Mouse (Mus musculus) heart, adult 11 months (tissue): Measurements from ENCODE around the gene Trp53i13.

ENCODE experiments used
- DNase-seq: peaks from one replicate; pipeline ENCODE4 v3.0.0; 2022

Trp53i13 gene

DNA sequence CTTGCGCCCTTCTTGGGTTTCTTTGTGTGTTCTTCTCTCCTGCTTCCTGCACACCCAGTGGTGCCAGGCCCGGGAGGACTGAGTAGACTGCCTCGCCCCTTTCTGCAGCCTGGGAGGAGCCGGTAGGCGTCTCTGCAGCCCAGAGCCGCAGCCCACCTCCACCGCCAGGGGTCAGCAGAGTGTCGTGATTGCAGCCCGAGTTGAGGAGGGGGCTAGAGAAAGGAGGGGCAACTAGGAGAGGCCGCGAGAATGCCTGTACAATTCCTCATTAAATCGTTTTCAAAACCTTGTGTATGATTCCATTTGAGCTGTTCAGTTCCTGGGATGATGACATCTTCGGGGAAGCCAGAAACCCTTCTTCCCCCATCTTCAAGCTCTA lies 24.7 kb downstream of the Trp53i13 start:
- DNase-seq = peak; percentile 99

DNA sequence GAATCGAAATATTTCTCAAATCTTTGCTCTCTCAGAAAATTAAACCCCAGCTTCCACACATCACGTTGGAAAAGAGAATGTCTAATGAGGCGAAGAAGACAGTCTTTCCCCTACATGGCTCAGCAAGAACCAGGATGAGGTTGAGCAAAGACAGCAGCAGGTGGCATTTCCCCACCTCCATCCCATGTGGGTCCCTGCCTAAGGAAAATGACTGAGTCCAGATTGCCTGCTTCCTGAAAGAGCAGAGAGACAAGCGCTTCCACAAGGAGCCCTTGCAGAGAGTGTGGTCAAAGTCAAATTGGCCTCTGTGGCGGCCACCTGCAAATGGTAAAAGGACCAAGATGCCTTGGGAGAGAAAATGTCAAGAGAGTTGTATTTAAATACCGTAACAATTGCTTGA lies 25.3 kb downstream of the Trp53i13 start:
- DNase-seq = peak; percentile 88

- peak; percentile 98 for DNase-seq
These were observed 26.1 kb downstream of the Trp53i13 start, which contains the start of gene Ankrd13b for GRCm38 (mm10) chr11:77489591-77490235. TSS of gene Ankrd13b (minus strand) at chr11:77489678.

- DNase-seq = peak; percentile 96
These were observed 26.8 kb downstream of the Trp53i13 start for GRCm38 (mm10) chr11:77488771-77489581.

GRCm38 (mm10) chr11:77486798-77487197 lies 29.0 kb downstream of the Trp53i13 start:
- DNase-seq = peak; percentile 89

GRCm38 (mm10) chr11:77485229-77485628 lies 30.6 kb downstream of the Trp53i13 start:
- no peak for DNase-seq

DNA sequence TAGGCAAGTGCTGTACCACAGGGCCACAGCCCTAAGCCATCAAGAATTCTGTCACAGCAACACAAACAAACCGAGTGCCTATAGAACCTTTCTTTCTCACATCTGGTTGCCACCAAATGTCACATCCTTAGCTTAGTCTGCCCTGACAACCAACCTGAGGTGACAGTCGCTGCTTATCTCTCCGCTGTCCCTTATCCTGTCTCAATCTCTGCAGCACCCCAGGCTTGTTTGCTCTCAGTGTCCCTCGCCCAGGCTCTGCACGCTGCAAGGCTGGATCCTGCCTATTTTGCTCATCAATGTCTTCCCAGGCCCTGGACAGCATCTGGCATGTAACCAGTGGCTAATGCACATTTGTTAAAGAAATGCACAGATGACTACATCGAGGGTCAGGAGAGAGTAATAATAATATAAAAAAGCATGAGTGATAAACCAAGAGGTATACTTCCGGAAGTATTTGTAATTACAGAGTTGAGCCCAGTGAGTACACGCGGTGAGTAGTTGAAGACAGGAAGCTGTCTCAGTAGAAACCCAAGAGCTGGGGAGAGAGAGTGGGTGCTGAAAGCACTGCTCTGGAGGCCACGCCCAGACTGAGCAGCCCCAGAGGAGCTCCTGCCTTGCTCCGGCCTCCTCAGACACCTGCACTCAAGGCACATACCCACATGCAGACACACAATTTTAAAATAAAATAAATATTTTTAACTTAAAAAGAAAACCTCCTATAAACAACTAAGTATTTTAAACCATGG lies 32.1 kb downstream of the Trp53i13 start:
- peak; percentile 83 for DNase-seq

GRCm38 (mm10) chr11:77483043-77483442 lies 32.7 kb downstream of the Trp53i13 start:
- peak; percentile 90 for DNase-seq

DNA sequence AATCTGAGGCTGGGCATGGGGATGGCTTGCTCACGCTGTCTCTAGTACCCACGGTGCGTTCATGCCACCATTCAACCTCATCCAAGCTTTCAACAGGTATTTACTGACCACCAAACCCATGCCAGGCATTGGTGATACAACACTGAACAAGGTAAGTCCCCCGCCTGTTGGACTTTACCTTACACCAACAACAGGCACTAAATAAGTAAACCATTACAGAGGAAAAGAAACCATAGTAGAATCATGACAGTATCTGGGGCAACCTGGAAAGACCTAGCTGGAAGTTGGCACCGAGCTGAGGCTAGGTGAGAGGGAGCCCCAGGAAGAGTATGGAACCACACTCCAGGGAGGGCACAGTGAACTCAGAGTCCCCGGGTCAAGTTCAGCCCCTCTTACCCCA lies 38.9 kb downstream of the Trp53i13 start:
- no peak for DNase-seq

GRCm38 (mm10) chr11:77476216-77476615 lies 39.6 kb downstream of the Trp53i13 start:
- no peak for DNase-seq

GRCm38 (mm10) chr11:77472775-77473174 lies 43.0 kb downstream of the Trp53i13 start:
- DNase-seq = peak; percentile 91

DNA sequence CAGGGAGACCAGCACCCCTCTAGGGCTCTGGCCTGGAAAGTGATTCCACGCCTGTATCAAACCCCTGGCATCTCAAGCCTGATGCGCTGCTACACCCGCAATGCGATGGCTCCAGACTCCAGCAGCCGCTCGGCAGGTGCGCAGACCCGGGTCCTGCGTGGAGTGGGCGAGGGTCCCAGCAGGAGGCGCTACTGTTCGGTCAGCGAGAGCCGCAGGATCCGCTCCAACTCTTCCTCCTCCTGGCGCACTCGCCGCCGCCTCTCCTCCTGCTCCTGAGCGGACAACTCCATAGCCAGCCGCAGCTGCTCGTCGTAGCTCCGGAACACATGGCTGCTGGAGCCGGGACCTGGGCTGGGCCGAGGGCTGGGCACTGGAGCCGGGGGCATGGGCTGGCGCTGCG lies 44.4 kb downstream of the Trp53i13 start:
- DNase-seq = peak; percentile 90

DNA sequence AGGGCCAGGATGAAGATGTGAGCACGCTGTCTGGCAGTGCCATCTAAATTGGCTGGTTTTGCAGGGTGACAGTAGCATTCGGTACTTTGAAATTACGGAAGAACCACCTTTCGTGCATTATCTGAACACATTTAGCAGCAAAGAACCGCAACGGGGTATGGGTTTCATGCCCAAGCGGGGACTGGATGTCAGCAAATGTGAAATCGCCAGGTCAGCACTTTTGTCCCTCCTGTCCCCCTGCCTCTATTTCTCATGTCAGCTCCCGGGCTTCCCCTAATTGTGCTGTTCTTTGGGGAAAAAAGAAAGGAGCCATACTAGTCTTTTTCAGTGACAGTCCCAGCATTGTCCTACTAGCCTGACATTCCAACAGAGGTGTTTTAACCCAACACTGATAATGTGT lies 47.4 kb downstream of the Trp53i13 start:
- no peak for DNase-seq

DNA sequence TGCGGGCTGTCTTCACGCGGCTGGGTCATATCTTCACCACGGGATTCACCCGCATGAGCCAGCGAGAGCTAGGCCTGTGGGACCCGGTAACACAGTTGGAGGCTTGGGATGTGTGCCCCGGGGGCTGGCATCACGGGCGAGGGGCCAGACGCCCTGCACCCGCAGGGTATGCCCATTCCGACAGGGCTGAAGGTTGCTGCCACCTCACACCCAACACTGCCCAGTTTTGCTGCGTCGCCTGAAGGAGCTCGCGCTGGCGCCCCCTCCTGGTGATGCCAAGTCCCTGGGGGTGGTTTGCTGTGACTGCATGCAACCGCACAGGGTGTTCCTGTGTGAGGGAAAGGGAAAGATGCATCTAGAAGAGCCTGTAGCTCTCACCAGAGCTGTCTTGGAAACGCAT lies 48.0 kb downstream of the Trp53i13 start:
- DNase-seq = peak; percentile 97

DNA sequence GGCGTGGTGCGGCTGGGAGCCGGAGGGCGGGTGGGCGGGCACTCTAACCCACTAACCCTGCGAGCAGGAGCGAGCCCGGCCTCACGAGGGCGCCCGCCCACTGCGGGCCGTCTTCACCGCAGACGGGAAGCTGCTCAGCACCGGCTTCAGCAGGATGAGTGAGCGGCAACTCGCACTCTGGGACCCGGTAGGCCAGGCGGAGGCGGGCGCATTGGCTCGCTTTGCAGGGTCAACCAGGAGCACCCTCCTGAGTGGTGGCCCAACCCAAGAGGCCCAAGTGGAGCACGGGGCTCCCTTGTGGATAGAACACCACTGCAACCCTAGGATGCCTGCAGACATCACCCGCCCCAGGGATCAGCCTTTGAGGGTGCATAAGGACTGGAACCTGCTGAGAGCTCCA lies 48.6 kb downstream of the Trp53i13 start:
- DNase-seq = peak; percentile 98

DNA sequence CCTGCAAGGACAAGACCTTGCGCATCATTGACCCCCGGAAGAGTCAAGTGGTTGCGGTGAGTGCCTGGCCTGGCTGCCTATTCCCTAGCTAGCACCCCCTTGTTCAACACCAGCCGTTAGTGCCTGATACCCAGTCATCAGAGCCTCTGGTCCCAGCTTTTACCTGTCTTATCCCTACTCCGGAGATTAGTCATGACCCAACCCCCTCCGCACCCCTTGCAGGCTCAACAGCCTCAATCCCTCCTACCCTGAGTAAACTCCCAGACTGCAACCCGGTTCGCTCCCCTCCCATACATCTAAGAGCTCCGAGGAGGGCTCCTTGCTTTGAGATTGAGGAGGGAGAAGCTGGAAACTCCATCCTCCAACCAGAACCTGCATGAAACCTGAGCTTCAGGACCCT lies 49.2 kb downstream of the Trp53i13 start:
- peak; percentile 93 for DNase-seq

DNA sequence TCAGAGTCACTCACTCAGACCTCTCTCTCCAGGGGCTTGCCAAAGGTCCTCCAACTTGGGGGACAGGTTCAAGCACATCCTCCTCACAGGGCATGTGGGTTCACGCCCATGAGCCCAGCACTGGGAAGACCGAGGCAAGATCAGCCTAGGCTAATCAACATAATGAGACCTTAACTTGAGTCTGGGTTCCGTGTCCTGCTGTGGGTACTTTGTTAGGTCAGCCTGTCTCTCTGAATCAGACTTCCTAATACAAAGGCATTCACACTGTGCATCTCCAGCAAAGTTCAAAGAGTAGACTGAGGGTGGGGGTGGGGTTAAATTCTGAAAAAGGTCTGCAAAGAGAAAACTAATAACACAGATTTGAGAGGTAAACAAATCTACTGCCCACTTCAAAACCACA lies 50.7 kb downstream of the Trp53i13 start:
- DNase-seq = no peak

DNA sequence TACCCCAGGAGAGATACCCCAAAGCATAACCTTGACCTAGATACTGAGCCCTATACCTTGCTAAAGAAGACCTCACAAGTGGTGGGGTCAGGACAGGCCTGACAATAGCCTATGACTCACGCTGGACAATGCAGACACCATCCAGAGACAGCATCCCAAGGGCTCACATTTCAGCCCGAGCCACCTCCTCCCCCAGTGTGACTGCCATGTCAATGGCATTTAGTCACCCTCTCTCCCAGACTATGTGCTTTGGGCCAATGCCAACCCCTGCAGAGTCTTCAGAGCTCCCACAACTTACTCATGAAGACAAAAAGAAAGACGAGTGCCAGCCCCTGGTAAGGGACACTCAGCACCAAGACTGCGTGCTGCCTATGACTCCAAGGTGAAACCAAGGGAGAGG lies 51.1 kb downstream of the Trp53i13 start:
- peak; percentile 95 for DNase-seq

- peak; percentile 95 for DNase-seq
These were observed 52.0 kb downstream of the Trp53i13 start for GRCm38 (mm10) chr11:77463786-77464185.

DNA sequence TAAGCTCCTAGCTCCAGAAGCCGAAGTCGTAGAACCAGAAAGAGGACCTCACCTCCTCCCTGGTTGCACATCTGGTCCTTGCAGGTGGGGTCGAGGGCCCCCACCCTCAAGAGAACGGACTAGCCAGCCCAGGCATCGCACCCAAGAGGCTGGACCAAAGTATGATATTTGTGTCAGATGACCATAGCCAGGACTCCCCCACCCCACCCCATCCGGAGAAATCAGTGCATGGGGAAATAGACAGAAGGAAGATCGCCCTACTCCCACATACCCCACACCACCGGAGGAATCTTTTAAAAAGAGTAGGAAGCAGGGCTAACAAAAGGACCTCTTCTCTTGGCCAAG lies 52.7 kb downstream of the Trp53i13 start:
- DNase-seq = peak; percentile 95

DNA sequence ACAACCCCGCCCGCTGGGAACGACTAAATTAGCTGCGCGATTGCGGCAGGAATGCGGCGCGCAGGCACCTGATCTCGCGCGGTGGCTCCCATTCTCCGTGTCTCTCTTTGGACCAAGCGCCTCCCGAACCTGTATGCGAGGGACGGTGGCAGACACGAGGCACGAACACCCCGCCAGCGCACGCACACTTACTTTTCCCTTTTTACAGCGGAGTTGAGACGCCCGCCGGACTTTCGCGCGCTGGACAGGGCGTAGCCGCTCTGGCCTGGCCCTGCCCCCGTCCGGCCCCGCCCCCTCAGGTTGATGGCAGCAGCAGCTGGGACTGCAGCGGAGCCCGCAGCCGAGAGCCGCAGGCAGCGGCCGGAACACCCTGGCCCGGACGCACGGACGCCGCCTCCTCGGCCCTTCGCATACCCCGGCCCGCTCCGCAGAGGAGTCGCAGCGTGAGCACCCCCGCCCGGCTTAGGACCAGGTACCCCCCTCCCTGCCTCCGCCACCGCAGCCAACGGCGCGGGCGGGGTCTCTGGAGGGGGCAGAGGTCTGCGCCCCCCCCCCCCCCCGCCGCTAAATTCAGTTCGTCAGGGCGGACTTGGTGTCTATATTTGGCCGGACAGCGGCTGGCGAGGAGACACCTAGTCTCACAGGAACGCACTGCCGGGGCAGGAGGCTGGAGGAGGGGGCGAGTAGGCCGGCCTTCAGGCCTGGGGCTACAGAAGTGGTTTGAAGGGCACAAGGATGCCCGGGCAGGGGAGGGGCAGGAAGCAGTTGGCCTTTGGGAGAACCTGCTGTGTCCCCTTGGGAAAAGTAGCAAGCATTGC lies 53.3 kb downstream of the Trp53i13 start, which contains the start of gene Coro6:
Coro6 (plus strand) TSS at position 129 of the 818 bp plus-strand sequence.
- peak; percentile 99 for DNase-seq

DNA sequence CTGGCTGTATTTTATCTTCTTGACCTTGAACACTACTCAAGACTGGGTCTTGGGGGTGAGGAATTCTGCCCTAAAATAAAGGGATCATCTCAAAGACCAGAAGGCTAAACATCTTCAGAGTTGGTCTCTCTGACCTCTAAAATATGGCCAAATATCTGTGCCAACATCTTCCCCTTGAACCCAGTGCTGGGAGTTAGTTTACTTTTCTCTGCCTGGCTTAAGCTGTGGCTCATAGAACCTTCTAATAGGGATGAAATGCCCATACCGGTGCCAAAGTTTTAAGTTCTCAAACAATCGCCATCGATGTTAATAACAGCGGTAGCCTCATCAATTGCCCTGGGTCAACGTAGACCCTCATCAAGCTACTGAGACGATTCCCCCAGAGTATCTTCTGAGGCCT lies 53.9 kb downstream of the Trp53i13 start:
- DNase-seq = no peak
